Mouse (Mus musculus): ENCODE data around the gene Dhdds.

Gene Dhdds

DNA sequence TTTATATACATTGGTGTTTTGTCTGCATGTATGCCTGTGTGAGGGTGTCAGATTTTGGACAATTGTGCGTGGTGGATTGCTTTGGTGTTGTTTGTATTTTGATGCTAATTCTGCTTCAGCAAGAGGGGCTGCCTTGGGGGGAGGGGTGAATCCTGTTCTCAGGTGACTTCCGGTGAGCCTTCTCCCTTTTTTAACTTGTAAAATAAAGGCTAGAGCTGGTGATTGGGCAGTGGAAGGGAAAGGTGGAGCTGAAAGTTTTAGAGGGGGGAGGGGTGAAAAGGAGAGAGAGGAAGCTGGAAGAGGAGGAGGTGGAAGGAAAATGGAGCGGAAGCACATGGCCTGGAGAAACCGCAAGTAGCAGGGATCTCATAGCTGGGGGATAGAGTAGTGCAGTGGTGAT is 44.4 kb downstream of the Dhdds start:
- DNase-seq (ENCODE audit: low spot score in 2 of 2) = no peak

DNA sequence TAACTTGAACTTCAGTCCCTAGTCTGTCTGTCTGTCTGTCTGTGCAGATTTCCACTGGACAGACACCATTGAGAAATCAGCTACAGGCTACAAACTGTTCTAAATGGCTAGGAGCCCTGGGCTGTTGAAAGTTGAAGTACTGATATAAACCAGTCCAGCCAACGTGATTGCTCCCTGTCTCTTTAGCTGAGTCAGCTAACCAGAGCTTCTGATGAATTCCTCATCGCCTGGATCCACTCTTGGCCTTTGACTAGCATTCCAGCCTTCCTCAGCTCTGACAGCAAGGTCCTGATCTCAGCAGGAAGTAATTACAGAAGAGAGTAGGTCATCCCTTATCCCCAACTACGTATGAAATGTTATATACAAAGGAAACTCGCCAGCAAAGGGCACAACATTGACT is 54.0 kb downstream of the Dhdds start:
- DNase-seq (ENCODE audit: low spot score in 2 of 2) = no peak

- DNase-seq (ENCODE audit: low spot score in 2 of 2) = no peak
These were observed 56.9 kb downstream of the Dhdds start for GRCm38 (mm10) chr4:133943791-133944190.

DNA sequence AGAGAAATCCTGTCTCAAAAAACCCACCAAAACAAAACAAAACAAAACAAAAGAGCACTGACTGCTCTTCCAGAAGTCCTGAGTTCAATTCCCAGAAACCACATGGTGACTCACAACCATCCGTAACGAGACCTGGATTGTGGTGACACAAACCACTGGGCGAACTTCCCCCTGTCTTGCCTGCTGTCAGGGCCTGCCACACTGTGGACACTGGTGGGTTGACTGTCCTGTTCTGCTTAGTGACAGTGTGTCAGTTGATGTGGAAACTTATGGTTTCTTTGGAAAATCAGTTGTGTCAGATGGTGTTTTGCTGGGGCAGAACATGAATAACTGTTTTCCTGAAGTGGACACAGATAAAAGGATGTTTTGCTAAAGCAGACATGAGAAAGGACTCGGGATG is 58.0 kb downstream of the Dhdds start:
- no peak for DNase-seq (ENCODE audit: low spot score in 2 of 2)

DNA sequence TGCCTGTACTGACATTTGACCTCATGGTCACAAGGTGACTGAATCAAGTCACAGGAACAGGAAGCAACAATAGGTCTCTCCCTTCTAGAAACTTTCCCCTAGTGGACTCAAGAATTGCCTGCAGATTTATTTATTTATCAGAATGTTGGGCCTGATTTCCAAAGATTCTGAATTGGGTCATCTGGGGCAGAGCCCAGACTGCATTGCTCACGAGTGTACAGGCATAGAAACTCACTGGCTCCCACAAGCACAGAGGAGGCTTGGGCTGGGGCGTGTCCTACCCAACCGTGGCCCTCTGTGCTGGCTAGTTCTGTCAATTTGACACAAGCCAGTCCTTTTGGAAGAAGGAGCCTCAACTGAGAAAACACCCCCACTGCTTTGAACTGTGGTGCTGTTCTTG is 59.1 kb downstream of the Dhdds start:
- DNase-seq (ENCODE audit: low spot score in 2 of 2) = no peak

- no peak for DNase-seq (ENCODE audit: low spot score in 2 of 2)
These were observed 60.1 kb downstream of the Dhdds start for GRCm38 (mm10) chr4:133940386-133941260.

DNA sequence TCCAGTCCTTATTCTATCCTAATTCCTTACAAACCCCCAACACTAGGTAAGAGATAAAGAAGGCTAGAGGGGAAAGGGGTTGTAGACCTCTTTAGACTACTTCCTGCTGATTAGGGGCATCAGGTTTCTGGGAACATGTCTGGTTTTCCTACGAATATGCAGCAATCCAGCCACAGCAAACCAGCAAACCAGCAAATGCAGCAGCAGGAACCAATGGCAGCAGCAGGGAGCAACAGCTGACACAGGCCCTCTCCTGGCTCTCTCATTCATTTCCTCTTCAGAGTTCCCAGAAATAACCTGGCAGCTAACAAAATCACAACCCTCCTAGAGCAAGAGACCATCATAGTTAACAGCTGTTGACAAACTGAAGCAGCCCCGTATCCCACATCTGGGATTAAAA is 62.6 kb downstream of the Dhdds start:
- DNase-seq (ENCODE audit: low spot score in 2 of 2) = no peak

DNA sequence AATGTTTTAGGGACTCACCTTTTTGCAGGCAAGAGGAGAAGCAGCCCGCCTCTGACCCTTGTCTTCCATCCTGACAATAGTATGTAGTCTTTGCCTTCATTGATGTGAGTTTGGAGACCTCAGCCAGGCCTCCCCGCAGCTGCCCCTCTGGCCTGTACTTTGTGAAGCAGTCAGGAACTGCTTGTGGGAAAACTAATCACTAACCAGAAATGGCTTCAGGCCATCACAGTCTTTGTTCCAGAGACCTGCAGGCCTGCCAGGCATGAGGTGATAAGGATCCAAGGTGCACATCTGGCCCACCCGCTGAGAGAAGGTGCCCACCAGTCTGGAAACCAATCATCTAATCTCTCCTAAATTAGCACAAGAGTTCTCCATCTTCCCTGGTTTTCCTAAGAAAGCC is 68.9 kb downstream of the Dhdds start:
- no peak for DNase-seq (ENCODE audit: low spot score in 2 of 2)

GRCm38 (mm10) chr4:133931349-133931748 is 69.4 kb downstream of the Dhdds start:
- no peak for DNase-seq (ENCODE audit: low spot score in 2 of 2)

- DNase-seq (ENCODE audit: low spot score in 2 of 2) = no peak
These were observed 71.4 kb downstream of the Dhdds start for GRCm38 (mm10) chr4:133929278-133929670.

GRCm38 (mm10) chr4:133928576-133929277 is 72.0 kb downstream of the Dhdds start:
- DNase-seq (ENCODE audit: low spot score in 2 of 2) = no peak

DNA sequence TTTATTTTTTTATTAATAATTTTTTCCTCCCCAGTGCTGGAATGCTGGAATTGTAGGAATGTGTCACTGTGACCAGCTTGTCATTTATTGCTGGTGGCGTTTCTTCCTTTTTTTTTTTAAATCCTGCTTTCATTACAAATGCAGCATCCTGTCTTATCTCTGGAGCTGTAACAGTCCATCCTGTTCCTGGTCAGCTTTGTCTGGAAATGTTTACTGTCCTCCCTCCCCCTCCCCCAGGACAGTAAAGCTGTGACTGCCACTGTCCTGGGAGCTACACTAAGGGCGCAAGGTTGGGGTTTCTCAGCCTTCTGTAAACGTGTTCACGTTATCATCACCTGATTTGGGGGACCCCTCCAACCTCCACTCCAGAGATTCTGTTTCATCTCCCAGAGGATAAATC is 75.5 kb downstream of the Dhdds start:
- DNase-seq (ENCODE audit: low spot score in 2 of 2) = no peak

DNA sequence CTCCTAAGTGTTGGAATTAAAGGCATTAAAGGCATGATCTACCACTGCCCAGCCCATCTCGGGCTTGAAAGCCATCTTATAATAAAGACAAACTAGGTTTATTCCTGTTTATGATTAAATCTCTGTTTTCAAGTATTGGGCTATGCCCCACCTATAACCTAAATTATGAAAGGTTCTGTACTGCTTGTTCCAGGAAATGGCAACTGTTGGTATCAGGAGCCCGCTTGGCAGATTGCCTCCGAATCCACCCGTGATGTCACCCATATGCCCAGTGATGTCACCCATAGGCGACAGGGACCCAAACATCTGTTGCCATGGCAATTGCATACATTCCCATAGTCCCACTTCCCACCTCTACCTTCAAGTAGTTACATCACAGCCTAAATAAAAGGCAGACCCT is 77.0 kb downstream of the Dhdds start:
- DNase-seq (ENCODE audit: low spot score in 2 of 2) = no peak

All from spleen, postnatal 4 days (tissue).